Mouse (Mus musculus): Measurements from ENCODE around the gene Elovl5.
A peak's percentile ranks its signal among the peaks of the same experiment; 100 is the strongest.

The Elovl5 gene

GRCm38 (mm10) chr9:77929296-77929695 is 12.1 kb downstream of the Elovl5 start:
- no peak for DNase-seq (ENCODE audit: low spot score)

DNA sequence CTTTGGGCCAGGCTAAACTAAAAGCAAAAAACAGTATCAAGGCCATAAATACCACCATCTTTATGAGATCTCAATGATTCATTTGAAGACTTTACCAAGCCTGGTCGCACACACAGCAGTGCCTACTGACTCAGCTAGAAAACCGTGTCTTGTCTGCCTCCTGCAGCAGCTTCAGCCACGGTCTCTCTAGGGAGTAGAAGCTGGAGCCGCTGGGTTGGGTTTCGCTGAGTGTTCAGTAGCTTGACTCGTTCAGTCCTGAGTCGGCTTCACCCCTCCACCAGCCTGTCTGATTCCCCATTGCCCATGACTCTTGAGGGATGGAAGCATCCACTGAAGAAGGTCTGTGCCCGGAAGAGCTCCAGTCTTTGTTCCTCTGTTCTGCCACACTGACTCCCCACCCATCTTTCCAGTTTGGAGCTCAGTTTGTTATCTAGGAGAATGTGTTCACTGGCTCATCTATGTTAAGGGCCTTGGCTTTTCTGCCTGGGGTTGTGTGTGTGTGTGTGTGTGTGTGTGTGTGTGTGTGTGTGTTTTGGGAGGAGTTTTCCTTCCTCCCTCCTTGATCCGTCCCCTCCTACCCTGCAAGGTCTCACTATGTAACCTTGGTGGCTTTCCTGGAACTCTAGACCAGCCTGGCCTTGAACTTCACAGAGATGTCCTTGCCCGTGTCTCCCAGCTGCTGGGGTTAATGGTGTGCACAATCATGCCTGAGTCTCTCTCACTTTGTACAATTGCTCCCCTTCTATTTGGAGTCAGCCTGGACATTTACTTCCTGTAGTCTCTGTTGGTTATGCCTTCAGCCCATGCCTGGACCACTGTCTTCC is 13.1 kb downstream of the Elovl5 start:
- no peak for DNase-seq (ENCODE audit: low spot score)

- DNase-seq (ENCODE audit: low spot score) = no peak
These were observed 13.7 kb downstream of the Elovl5 start for GRCm38 (mm10) chr9:77930860-77931184.

DNA sequence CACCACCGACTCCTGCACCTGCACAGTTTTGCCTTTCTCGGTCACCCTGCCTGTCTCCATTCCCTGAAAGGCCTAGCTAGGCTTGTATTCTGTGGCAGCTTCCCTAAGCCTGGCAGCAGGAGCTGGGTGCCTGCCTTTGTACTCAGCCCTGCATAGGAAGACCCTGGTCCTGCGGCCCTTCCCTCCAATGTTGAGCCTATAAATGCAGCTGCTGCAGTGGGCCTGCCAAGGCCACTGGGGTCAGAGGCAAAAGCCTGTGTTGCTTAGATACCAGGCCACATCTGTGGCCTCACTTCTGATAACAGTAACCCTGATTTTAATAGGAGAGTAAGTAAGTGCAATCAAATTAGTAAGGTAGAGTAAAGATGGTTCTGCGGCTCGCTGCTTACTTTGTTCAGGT is 14.6 kb downstream of the Elovl5 start:
- DNase-seq (ENCODE audit: low spot score) = no peak

DNA sequence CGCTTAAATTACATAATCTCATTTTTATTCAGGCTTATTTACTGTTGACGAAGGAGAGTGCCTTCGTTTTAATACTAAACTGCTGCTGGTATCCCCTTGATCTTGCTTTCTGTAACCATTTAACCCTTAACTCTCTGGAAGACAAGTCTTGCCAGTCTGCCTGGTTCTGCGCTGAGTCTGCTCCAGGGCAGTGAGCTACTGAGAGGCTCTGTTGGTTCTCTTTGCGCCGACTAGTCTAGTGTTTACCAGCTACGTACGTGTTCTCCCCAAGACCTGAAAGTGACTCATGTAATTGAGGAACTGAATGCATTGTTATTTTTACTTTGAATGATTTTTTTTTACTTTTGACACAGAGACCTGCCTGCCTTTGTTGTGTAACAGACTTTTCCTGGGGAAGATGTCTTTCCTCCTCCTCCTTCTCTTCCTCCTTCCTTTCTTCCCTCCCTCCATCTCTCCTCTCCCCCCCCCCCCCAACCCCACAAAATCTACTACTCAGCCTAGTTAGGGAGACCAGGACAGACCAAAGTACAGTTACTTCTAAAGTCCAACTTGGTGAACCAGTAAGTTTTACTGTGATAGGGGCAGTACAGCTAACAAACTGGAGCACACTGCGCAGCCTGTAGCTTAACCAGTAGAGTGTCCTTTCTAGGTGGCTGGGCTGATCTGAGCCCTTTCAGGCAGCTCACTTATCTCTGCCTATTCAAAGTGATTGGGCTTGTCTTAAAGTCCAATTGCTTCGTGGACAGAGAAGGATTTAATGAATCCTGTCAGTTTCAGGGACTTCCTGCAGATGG is 18.9 kb downstream of the Elovl5 start:
- DNase-seq (ENCODE audit: low spot score) = no peak

DNA sequence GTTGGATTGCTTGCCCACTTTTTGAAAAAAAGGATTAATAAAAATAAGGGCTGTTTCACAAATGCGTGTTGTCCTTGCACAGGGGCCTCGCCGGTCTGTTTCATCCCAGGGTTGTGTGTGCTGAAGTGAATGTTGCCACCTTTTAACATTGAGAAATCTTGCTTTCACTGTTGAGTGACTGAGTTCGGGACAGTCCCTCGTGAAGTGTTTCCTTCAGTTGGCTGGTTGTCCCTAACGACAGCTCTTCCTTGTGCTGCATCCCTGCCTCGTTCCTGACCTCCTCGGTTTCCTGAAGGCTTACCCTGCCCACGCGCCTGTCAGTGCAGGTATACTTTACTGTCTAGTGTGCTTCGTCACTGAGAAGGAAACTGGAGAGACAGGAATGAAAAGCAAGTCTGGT is 20.7 kb downstream of the Elovl5 start:
- DNase-seq (ENCODE audit: low spot score) = no peak

DNA sequence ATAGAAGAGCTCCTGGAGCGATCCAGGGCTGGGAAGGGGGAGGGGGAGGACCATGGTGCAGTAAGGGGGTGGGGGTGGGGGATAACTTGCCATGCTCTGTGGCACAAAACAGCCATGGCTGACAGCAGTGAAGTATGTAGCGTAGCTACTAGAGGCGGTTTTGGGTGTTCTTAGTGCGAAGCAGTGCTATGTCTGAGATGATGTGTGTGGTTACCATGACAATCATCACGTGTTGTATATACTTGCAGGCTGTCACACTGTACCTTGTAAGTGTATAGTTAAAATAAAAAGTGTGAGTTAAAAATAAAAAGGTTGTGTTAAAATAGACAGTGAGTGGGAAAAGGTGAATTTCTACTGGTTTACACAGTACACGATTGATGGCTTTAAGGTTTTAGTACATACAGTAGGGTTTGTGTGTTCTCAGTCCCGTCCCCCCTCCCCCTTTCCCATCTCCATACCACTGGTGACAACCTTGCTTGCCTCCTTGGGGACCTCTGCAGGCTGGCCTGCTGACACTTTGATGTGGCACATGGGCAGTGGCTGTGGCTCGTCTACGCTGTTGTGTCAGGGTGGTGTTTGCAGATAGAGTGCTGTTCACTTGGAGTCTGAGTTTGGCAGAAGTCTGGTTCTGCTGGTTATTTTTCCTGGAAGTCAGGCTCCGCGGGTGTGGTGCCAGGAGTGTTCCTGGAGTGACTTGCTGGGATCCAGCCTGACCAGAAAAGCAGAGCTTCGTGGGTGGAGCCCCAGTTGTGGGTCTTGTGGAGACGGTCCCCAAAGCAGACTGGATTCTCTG is 21.8 kb downstream of the Elovl5 start:
- no peak for DNase-seq (ENCODE audit: low spot score)

GRCm38 (mm10) chr9:77939554-77939920 is 22.4 kb downstream of the Elovl5 start:
- DNase-seq (ENCODE audit: low spot score) = no peak

GRCm38 (mm10) chr9:77941058-77941457 is 23.9 kb downstream of the Elovl5 start:
- DNase-seq (ENCODE audit: low spot score) = no peak

DNA sequence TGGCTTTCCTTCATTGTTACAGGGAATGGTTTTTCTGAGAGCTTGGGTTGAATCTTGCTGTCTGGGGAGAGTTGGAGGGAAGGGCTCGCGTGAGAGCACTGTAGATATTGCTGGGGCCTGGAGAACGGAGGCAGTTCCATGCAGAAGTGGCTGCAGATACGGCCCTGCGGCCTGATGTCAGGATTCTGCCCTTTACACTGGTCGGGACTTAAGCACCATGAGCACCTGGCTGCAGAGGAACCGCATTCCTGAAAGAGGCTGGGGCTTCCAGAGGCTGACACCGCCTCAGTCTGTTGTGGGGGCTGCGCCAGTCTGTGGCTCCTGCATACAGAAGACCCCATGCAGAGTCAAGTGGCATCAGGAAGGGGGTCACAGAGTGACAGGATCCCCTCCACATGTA is 24.7 kb downstream of the Elovl5 start:
- DNase-seq (ENCODE audit: low spot score) = no peak

GRCm38 (mm10) chr9:77942411-77942810 is 25.2 kb downstream of the Elovl5 start:
- no peak for DNase-seq (ENCODE audit: low spot score)

DNA sequence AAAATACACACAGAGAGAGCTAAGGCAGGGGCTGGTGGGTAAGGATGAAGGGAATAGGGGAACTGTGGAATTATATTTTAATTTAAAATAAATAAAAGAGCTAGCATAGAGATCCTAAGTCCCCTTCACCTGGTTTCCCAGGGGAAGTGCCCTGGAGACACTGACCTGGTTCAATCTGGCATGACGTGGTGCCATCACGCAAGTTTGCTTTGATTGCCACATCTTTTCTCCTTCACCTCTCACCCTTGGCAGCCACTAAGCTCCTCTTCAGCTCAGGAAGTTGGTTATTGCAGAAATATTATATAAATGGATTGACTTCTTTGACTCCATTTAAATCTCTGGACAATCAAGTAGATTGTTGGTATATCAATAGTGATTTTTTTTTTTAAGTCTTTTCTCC is 26.2 kb downstream of the Elovl5 start:
- DNase-seq (ENCODE audit: low spot score) = no peak

DNA sequence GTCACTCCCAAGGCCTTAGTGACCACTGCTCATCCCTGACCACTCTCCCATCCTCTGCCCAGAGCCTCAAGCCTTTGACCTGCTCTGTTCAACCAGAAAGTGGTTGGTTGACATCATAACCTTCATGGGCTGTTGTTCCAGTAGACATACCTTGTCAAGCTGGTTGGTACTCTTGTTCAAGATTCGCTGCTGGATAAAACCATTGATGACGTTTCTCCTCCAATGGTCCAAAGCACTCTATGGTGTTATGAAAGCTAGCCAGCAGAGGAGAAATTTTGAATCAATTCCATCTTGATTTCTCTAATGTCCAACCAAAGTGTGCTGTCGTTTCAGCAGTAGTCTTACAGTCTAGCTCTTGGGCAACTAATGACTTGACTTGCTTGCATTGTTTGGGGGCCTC is 27.0 kb downstream of the Elovl5 start:
- DNase-seq (ENCODE audit: low spot score) = no peak

DNA sequence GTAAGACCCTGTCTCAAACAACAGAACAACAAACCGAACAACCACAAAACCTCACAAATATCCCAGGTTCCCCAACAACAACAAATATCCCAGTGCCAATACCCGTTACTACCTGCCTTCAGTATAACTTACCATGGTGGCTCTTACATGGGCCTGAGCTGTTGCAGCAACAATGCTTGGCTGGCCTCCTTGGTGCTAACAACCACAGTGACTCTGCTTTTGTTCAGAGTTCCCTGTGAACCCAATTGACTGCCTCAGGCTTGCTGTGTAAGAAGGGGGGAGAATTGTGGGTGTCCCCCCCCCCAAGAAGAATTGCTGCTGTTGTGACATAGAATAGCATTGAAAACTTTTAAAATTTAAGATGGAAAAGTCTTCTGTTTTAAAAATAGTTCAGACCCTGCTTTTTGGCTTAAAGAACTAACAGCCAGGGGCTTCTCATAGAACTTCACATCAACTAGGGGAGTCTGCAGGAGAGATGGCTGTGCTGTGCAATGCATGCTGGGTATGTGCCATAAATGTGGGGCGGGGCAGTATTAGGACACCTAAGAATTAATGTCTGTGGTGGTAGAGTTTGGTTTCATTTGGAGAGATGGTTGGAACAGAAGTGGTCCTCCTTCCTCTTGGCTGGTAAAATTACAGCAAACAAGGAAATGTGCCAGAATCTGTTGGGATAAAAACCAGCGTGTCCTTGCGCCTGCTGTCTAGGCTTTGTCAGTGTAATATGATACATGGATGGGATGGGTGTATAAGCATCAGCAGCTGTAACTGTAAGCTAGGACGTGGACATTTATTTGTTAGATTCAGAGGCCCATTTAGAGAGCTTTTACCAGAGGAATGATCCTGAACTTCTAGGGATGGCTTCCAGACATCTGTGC is 28.9 kb downstream of the Elovl5 start:
- DNase-seq (ENCODE audit: low spot score) = no peak

DNA sequence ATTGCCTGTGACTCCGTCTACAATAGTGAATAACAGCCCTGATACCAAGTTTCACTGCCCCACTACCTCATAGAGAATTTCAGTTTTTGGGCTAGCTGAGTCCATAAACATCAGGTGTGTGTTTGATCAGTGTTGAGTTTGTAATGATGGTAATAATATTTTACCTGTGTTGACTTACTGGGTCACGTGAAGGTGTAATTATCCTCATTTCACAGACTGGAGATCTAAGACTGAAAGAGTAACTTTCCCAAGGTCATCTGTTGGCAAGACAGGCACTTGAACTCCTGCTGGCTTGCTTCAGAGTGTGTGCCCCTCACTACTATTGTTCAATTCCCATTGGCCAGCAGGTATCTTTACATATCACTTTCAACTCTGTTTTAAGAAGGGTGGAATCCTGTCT is 31.1 kb downstream of the Elovl5 start:
- no peak for DNase-seq (ENCODE audit: low spot score)

- DNase-seq (ENCODE audit: low spot score) = peak; percentile 24
These were observed 32.6 kb downstream of the Elovl5 start for GRCm38 (mm10) chr9:77949753-77950268.

GRCm38 (mm10) chr9:77950841-77951475 is 33.8 kb downstream of the Elovl5 start:
- DNase-seq (ENCODE audit: low spot score) = no peak

GRCm38 (mm10) chr9:77951971-77952370 is 34.8 kb downstream of the Elovl5 start:
- DNase-seq (ENCODE audit: low spot score) = no peak

GRCm38 (mm10) chr9:77953053-77953452 is 35.9 kb downstream of the Elovl5 start:
- DNase-seq (ENCODE audit: low spot score) = peak; percentile 38

DNA sequence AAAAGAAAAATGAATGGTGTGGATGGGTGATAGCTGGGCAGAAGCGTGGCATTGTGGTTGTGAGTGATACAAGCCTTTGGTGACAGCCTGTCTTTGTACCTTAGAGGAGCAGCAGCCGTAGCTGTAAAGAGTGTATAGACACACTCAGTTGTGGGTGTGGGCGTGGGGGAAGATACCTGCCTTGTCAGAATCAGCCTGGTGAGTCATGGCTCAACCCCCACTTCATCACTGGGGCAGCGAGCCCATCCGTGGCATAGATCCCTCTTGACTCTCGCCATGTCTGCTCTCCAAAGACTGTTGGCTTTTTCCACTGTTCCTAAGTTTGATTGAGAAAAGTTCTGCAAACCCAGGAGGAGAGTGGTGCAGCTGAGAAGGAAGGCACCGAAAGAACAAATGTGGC is 37.3 kb downstream of the Elovl5 start:
- no peak for DNase-seq (ENCODE audit: low spot score)

GRCm38 (mm10) chr9:77954981-77955380 is 37.8 kb downstream of the Elovl5 start:
- DNase-seq (ENCODE audit: low spot score) = no peak
